Mouse (Mus musculus) activated CD4-positive, CD25-positive, alpha-beta regulatory T cell, adult 4 months (primary cell): ENCODE data around the gene Gm3526. TPM values are rescaled to one million over a fixed set of nuclear protein-coding genes. Genes with fewer than 3 reads are reported as not detected.
"Not testable (repeated sequence)": the region's sequence is repeated elsewhere in the genome, so short reads cannot be mapped to it uniquely, and the experiment has no call there.

ENCODE experiments used
- ATAC-seq: one replicate; pipeline ENCODE4 v1.8.0; 2017
- polyA plus RNA-seq, 2 experiments: library from polyadenylated mRNA; unstranded; fragments of 100-300 nt; shearing (Covaris generic); gene quantifications; one replicate each; pipeline ENCODE4 v1.2.1; 2017

Gm3526 gene
- polyA plus RNA-seq: not detected

DNA sequence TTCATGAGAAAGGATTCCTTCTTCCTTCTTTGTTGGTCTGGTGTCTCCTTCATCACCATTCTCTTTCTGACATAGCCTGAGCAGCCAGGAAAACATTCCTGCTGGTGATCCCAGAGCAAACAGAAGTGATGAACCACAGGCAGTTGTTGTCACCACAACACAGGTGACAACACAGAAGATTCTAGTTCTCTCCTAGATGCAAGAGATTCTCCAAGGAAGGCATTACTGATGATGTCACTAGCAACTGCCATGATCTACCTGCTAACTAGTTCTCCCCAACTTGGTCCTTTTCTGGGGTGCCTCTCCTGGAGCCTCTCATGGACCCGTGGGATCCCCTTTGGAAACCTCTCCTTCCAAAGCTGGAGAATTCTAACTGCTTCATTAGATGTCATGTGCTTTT is at the start of gene Gm3526:
Gene Gm3526, minus strand, starts transcription at position 101 of the 400 bp plus-strand sequence.
- not testable (repeated sequence) for ATAC-seq

Other genes starting within 250 kb of the Gm3526 start
- not detected for gene Gm3298, start 244.7 kb downstream of the Gm3526 start, polyA plus RNA-seq
- not detected for gene 4930555G01Rik, start 210.0 kb downstream of the Gm3526 start, polyA plus RNA-seq
- gene Gm8281, start 189.5 kb downstream of the Gm3526 start, polyA plus RNA-seq: 1 to 10 TPM; 4.0 to 5.6 TPM
- not detected for gene Gm8279, start 129.1 kb downstream of the Gm3526 start, polyA plus RNA-seq
- gene Gm3317, start 96.0 kb downstream of the Gm3526 start, polyA plus RNA-seq: not detected
- not detected for gene Gm8271, start 74.8 kb downstream of the Gm3526 start, polyA plus RNA-seq
- not detected for gene Gm3542, start 74.3 kb upstream of the Gm3526 start, polyA plus RNA-seq
- gene Gm3500, start 128.5 kb upstream of the Gm3526 start, polyA plus RNA-seq: 1 to 10 TPM; 3.8 to 4.4 TPM
- 1 to 10 TPM; 2.4 to 3.9 TPM for gene Gm3194, start 194.9 kb upstream of the Gm3526 start, polyA plus RNA-seq
- not detected for gene Gm8246, start 217.2 kb upstream of the Gm3526 start, polyA plus RNA-seq
- not detected for gene Gm3187, start 223.6 kb upstream of the Gm3526 start, polyA plus RNA-seq
- gene Gm3488, start 241.1 kb upstream of the Gm3526 start, polyA plus RNA-seq: 1 to 10 TPM; 4.4 to 6.6 TPM